Mouse (Mus musculus) forebrain, embryonic 16.5 days (tissue): Measurements from ENCODE around the gene Zfp445. TPM values are rescaled to one million over a fixed set of nuclear protein-coding genes. Genes with fewer than 3 reads are reported as not detected.

Experiments
- ATAC-seq: fragments of 200-750 bp; cut with Nextera tagmentation; 2 replicates; pipeline ENCODE4 v1.8.0; 2017; ENCODE audit warnings: mild to moderate bottlenecking, moderate library complexity
- H3K27ac ChIP-seq: fragments of 300-500 bp; sonication (generic); 2 replicates; pipeline ENCODE4 v1.5.1; 2014; ENCODE audit warnings: low read length, control low read depth
- H3K27me3 ChIP-seq: fragments of 300-500 bp; sonication (generic); replicated peaks from 2 replicates; pipeline ENCODE4 v1.6.1; 2014; ENCODE audit warnings: low read length; ENCODE audit not compliant: control insufficient read depth, insufficient read depth
- H3K36me3 ChIP-seq: fragments of 300-500 bp; sonication (generic); 2 replicates; pipeline ENCODE4 v1.6.1; 2014; ENCODE audit not compliant: control insufficient read depth, insufficient read depth
- H3K4me1 ChIP-seq: fragments of 300-500 bp; sonication (generic); replicated peaks from 2 replicates; pipeline ENCODE4 v1.6.1; 2014; ENCODE audit warnings: low read length; ENCODE audit not compliant: control insufficient read depth, insufficient read depth
- H3K4me2 ChIP-seq: fragments of 300-500 bp; sonication (generic); 2 replicates; pipeline ENCODE4 v1.6.1; 2014; ENCODE audit warnings: mild to moderate bottlenecking, low read length, control low read depth
- H3K4me3 ChIP-seq: fragments of 300-500 bp; sonication (generic); replicated peaks from 2 replicates; pipeline ENCODE4 v1.5.1; 2014; ENCODE audit warnings: mild to moderate bottlenecking, low read length, control low read depth
- H3K9ac ChIP-seq: fragments of 300-500 bp; sonication (generic); replicated peaks from 2 replicates; pipeline ENCODE4 v1.6.1; 2014; ENCODE audit warnings: low read depth, low read length, control low read depth
- H3K9me3 ChIP-seq: fragments of 300-500 bp; sonication (generic); 2 replicates; pipeline ENCODE4 v1.6.1; 2016; ENCODE audit warnings: low read length; ENCODE audit not compliant: control insufficient read depth
- WGBS: fragments of 180-500 bp; shearing (Covaris S2); extraction: QIAGEN DNeasy Blood & Tissue Kit; methylation state at CpG from one replicate; pipeline ENCODE4 v1.1.7; 2014; 5-methylcytosine and 5-hydroxymethylcytosine counted together
- polyA plus RNA-seq: library from polyadenylated mRNA; unstranded; fragments of >200 nt; fragmentation: Nextera tagmentation; extraction: Ambion mirVana; gene quantifications from 2 replicates; pipeline ENCODE4 v1.2.1, GENCODE M21; 2015

Zfp445 gene
- polyA plus RNA-seq, 1 experiment from 2014 or later, result 142 TPM

DNA sequence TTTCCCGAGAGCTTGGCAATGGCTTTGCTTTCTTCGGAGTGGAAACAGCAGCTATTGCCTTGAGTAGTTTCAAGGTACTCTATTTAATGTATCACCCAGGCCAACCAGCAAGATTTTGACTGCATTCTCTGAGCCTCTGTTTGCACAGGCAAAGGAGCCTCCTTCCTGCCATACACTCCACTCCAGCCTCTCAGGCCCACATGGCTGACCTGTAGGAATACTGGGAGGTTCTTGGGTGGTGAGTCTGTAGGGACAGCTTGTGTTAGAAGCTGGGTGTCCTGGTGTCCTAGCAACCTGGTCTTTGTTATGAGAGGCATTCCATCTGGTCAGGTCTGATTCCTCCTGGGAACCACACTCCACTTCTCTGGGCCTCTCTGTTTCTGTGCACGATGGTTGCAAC lies 22.0 kb downstream of the Zfp445 start, which contains the start of gene Gm35549:
TSS of gene Gm35549 (minus strand) at position 276 of the 400 bp plus-strand sequence.
- no peak within 1 kb of the TSS for H3K4me2 ChIP-seq
- ATAC-seq, result no peak
- 79% methylated on average over 3 of the region's 3 CpGs for WGBS

GRCm38 (mm10) chr9:122837680-122838079 lies 28.1 kb downstream of the Zfp445 start:
- Histone ChIP-seq H3K36me3 (peaks cover 2% of the 10 kb centered on the region; the same call in 1 of the 2 replicates), H3K4me2 (no peak overlapping the region), H3K27me3 (no peaks in the 10 kb centered on the region), H3K4me3 (no peak overlapping the region), H3K9me3 (no peaks in the 10 kb centered on the region), H3K27ac (no peak overlapping the region), H3K4me1 (peaks cover 13% of the 10 kb centered on the region), H3K9ac (no peak overlapping the region)
- WGBS, result 29% methylated on average over 16 of the region's 16 CpGs
- ATAC-seq, result peak; percentile 41; the same call in 1 of the 2 replicates

More for the DNA sequence above, 22.0 kb downstream of the Zfp445 start, which contains the start of gene Gm35549:
- Histone ChIP-seq H3K36me3 (peaks cover 6% of the 10 kb centered on the region), H3K27ac (no peak within 1 kb of the TSS), H3K4me1 (peaks cover 7% of the 10 kb centered on the region), H3K4me3 (no peak within 1 kb of the TSS), H3K9me3 (no peaks in the 10 kb centered on the region), H3K9ac (no peak within 1 kb of the TSS), H3K27me3 (no peaks in the 10 kb centered on the region)

GRCm38 (mm10) chr9:122837216-122837615 lies 28.6 kb downstream of the Zfp445 start:
- H3K9me3 ChIP-seq, result no peaks in the 10 kb centered on the region
- H3K4me1 ChIP-seq, result peaks cover 13% of the 10 kb centered on the region
- 74% methylated on average over 4 of the region's 4 CpGs for WGBS
- no peak overlapping the region for H3K9ac ChIP-seq
- peaks cover 2% of the 10 kb centered on the region; the same call in 1 of the 2 replicates for H3K36me3 ChIP-seq
- ATAC-seq, result peak; percentile 36; the same call in 1 of the 2 replicates
- H3K27me3 ChIP-seq, result no peaks in the 10 kb centered on the region
- peak overlapping the region; percentile 34; the same call in 1 of the 2 replicates for H3K27ac ChIP-seq
- H3K4me2 ChIP-seq, result no peak overlapping the region
- H3K4me3 ChIP-seq, result no peak overlapping the region

GRCm38 (mm10) chr9:122836790-122837189 lies 29.0 kb downstream of the Zfp445 start:
- Histone ChIP-seq H3K36me3 (peaks cover 2% of the 10 kb centered on the region; the same call in 1 of the 2 replicates), H3K27ac (peak overlapping the region; percentile 48), H3K4me3 (no peak overlapping the region), H3K4me2 (no peak overlapping the region), H3K9me3 (no peaks in the 10 kb centered on the region), H3K9ac (no peak overlapping the region), H3K4me1 (peaks cover 13% of the 10 kb centered on the region), H3K27me3 (no peaks in the 10 kb centered on the region)
- 7% methylated on average over 6 of the region's 6 CpGs for WGBS
- ATAC-seq, result peak; percentile 93

- Histone ChIP-seq H3K9ac (no peak overlapping the region), H3K9me3 (no peaks in the 10 kb centered on the region), H3K4me2 (no peak overlapping the region), H3K36me3 (peaks cover 2% of the 10 kb centered on the region; the same call in 1 of the 2 replicates), H3K27me3 (no peaks in the 10 kb centered on the region), H3K4me3 (no peak overlapping the region), H3K27ac (peak overlapping the region; percentile 48), H3K4me1 (peaks cover 13% of the 10 kb centered on the region)
- WGBS, result 50% methylated on average over 9 of the region's 9 CpGs
- no peak for ATAC-seq
Observed at GRCm38 (mm10) chr9:122836126-122836525, 29.7 kb downstream of the Zfp445 start.

GRCm38 (mm10) chr9:122829826-122830380 lies 35.9 kb downstream of the Zfp445 start:
- Histone ChIP-seq H3K9ac (no peak overlapping the region), H3K36me3 (peaks cover 14% of the 10 kb centered on the region), H3K4me1 (no peaks in the 10 kb centered on the region), H3K4me3 (no peak overlapping the region), H3K4me2 (no peak overlapping the region), H3K9me3 (no peaks in the 10 kb centered on the region), H3K27ac (no peak overlapping the region), H3K27me3 (no peaks in the 10 kb centered on the region)
- ATAC-seq, result no peak
- 83% methylated on average over 4 of the region's 4 CpGs for whole genome bisulfite sequencing

DNA sequence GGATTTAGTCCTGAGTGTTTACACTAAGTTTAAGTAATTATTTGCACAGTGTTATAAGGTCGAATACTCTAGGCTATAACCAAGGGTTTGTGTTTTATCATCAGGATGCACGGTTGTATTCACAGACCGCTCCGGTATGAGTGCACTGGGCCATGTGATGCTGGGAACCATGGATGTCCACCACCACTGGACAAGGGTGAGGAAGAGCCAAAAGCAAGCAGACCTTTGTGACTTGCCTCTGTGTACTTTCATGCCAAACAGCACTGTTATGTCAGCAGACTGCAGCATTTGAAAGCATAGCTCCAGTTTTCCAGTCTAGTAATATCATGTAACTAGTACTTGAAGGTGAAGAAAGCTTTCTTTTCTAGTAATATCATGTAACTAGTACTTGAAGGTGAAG lies 39.1 kb downstream of the Zfp445 start:
- H3K4me3 ChIP-seq, result no peak overlapping the region
- no peak overlapping the region for H3K4me2 ChIP-seq
- no peak overlapping the region for H3K27ac ChIP-seq
- H3K36me3 ChIP-seq, result peaks cover 20% of the 10 kb centered on the region
- H3K9me3 ChIP-seq, result no peaks in the 10 kb centered on the region
- H3K4me1 ChIP-seq, result no peaks in the 10 kb centered on the region
- H3K27me3 ChIP-seq, result no peaks in the 10 kb centered on the region
- WGBS, result 96% methylated on average over 4 of the region's 4 CpGs
- H3K9ac ChIP-seq, result no peak overlapping the region
- ATAC-seq, result no peak

DNA sequence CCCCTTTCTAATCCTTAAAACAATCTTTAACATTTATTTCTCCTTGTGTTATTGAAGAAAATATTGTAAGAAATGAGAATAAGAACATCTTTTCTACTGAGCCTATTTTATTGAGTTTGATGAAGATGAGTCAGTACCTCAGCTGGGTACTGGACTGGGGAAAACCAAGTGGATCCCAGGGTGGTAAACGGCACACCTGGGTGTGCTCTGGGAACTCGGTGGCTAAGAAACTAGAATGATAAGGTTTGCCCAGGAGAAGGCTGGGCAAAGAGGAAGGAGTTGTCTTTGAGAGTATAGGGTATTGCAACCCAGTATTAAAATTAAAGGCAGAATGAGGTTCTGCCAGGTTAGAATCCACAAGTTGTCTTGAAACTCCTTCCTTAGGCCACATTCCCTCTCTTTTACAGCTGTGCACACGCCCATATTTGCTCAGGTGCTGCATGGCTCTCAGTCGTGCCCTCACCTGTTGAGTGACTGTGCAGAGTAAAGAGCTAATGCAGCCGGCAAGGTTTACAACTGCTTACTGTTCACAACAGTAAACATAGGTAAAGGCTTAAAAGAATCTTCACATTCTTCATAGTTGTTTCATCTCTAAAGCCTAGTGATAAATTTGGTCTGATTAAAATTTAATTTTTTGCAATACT lies 42.3 kb downstream of the Zfp445 start:
- Histone ChIP-seq H3K4me3 (no peak overlapping the region), H3K4me2 (no peak overlapping the region), H3K27me3 (no peaks in the 10 kb centered on the region), H3K36me3 (peaks cover 20% of the 10 kb centered on the region), H3K9me3 (no peaks in the 10 kb centered on the region), H3K4me1 (no peaks in the 10 kb centered on the region), H3K9ac (no peak overlapping the region), H3K27ac (no peak overlapping the region)
- no peak for ATAC-seq
- 91% methylated on average over 5 of the region's 5 CpGs for WGBS

- no peaks in the 10 kb centered on the region for H3K27me3 ChIP-seq
- H3K9me3 ChIP-seq, result no peaks in the 10 kb centered on the region
- WGBS, result 82% methylated on average over 4 of the region's 4 CpGs
- peaks cover 2% of the 10 kb centered on the region; the same call in 1 of the 2 replicates for H3K36me3 ChIP-seq
- H3K27ac ChIP-seq, result no peak overlapping the region
- no peak overlapping the region for H3K4me2 ChIP-seq
- no peak overlapping the region for H3K4me3 ChIP-seq
- no peak overlapping the region for H3K9ac ChIP-seq
- no peak for ATAC-seq
- H3K4me1 ChIP-seq, result no peaks in the 10 kb centered on the region
Observed at GRCm38 (mm10) chr9:122815239-122815851, 50.5 kb downstream of the Zfp445 start.
